50 mouse cellular contexts compared by ENCODE assay signal in genomic region chrX:85249379-85249778, GRCm38 (mm10). TPM values are rescaled to one million over a fixed set of nuclear protein-coding genes. Genes with fewer than 3 reads are reported as not detected.
"Had no signal": no experiment of that assay in that cellular context is flagged by ENCODE, and none has a peak within 500 bp of the region (broad histone marks: within the 10 kb centered on the region; RNA-seq: fewer than 3 reads in every experiment).

Gene Fthl17a, plus strand, starts transcription at chrX:85249679.

- H3K4me3 ChIP-seq: heart, embryonic 10.5 days; heart, embryonic 12.5 days; heart, embryonic 13.5 days; heart, embryonic 15.5 days; hindbrain, embryonic 10.5 days; hindbrain, embryonic 12.5 days; hindbrain, embryonic 13.5 days; hindbrain, embryonic 15.5 days; intestine, embryonic 15.5 days; kidney, embryonic 15.5 days; layer of hippocampus, adult 2 months had no signal

- H3K36me3 ChIP-seq: heart, embryonic 10.5 days; heart, embryonic 12.5 days; heart, embryonic 13.5 days; heart, embryonic 15.5 days; hindbrain, embryonic 10.5 days; hindbrain, embryonic 12.5 days; hindbrain, embryonic 13.5 days; hindbrain, embryonic 15.5 days; intestine, embryonic 15.5 days; kidney, embryonic 15.5 days had no signal

- H3K4me1 ChIP-seq: heart, embryonic 10.5 days; heart, embryonic 12.5 days; heart, embryonic 13.5 days; heart, embryonic 15.5 days; hindbrain, embryonic 10.5 days; hindbrain, embryonic 12.5 days; hindbrain, embryonic 13.5 days; hindbrain, embryonic 15.5 days; intestine, embryonic 15.5 days; kidney, embryonic 15.5 days had no signal

- H3K27ac ChIP-seq: heart, embryonic 10.5 days; heart, embryonic 13.5 days; heart, embryonic 15.5 days; hindbrain, embryonic 10.5 days; hindbrain, embryonic 12.5 days; hindbrain, embryonic 13.5 days; hindbrain, embryonic 14.5 days; hindbrain, embryonic 15.5 days; hindbrain, postnatal 0 days; intestine, embryonic 15.5 days; kidney, embryonic 15.5 days; kidney, postnatal 0 days; layer of hippocampus, adult 2 months had no signal

- DNase-seq: heart, postnatal 10 days; heart, postnatal 14 days; heart, postnatal 36 days; heart, postnatal 4 days; kidney, adult 11 months; kidney, adult 18-20 months; kidney, adult 2 months; kidney, adult 8-10 months; kidney, adult 9 months; kidney, postnatal 10 days; kidney, postnatal 14 days; kidney, postnatal 25 days; kidney, postnatal 36 days; kidney, postnatal 4 days; layer of hippocampus, adult 9-11 months; layer of hippocampus, postnatal 36 days had no signal

- H3K9me3 ChIP-seq: heart, embryonic 10.5 days; heart, embryonic 12.5 days; heart, embryonic 13.5 days; heart, embryonic 15.5 days; hindbrain, embryonic 10.5 days; hindbrain, embryonic 12.5 days; hindbrain, embryonic 13.5 days; hindbrain, embryonic 15.5 days; intestine, embryonic 15.5 days; kidney, embryonic 15.5 days had no signal

- H3K27me3 ChIP-seq: heart, embryonic 12.5 days; heart, embryonic 13.5 days; heart, embryonic 15.5 days; hindbrain, embryonic 12.5 days; hindbrain, embryonic 13.5 days; hindbrain, embryonic 15.5 days; intestine, embryonic 15.5 days; kidney, embryonic 15.5 days had no signal

RNA-seq across cellular contexts. Expression of gene Fthl17a, which starts in this region (rescaled TPM):
- total RNA-seq: heart, postnatal 10 days; heart, postnatal 14 days; heart, postnatal 25 days; heart, postnatal 36 days; heart, postnatal 4 days; hematopoietic stem cell, adult 5-6 weeks; hindbrain, postnatal 0 days; layer of hippocampus, adult 2 months; layer of hippocampus, adult 8-10 months; layer of hippocampus, postnatal 10 days; layer of hippocampus, postnatal 14 days; layer of hippocampus, postnatal 25 days; layer of hippocampus, postnatal 36 days; left cerebral cortex, adult 18-20 months had no signal
- polyA plus RNA-seq: heart, embryonic 10.5 days; heart, embryonic 11.5 days; heart, embryonic 12.5 days; heart, embryonic 13.5 days; heart, embryonic 14.5 days; heart, embryonic 15.5 days; heart, embryonic 16.5 days; heart, postnatal 0 days; hindbrain, embryonic 10.5 days; hindbrain, embryonic 11.5 days; hindbrain, embryonic 12.5 days; hindbrain, embryonic 13.5 days; hindbrain, embryonic 14.5 days; hindbrain, embryonic 15.5 days; hindbrain, embryonic 16.5 days; hindbrain, postnatal 0 days; inflammation-experienced regulatory T-cells, adult 6 months; intestine, embryonic 14.5 days; intestine, embryonic 15.5 days; intestine, embryonic 16.5 days; intestine, postnatal 0 days; kidney, adult 2 months; kidney, embryonic 14.5 days; kidney, embryonic 15.5 days; kidney, embryonic 16.5 days; kidney, postnatal 0 days; large intestine, adult 2 months had no signal
